Mouse (Mus musculus) thymus, adult 2 months (tissue): ENCODE data around the gene Rassf10.

Experiments
- CTCF ChIP-seq: fragments of 200-500 bp; IDR thresholded peaks from 2 replicates; pipeline ENCODE4 v1.5.1; 2012; ENCODE audit warnings: mild to moderate bottlenecking, control low read depth, low read length, moderate library complexity, borderline replicate concordance; ENCODE audit not compliant: control insufficient read depth, poor library complexity, insufficient read depth; ENCODE audit errors: extremely low read depth
- POLR2A ChIP-seq: fragments of 200-500 bp; IDR thresholded peaks from 2 replicates; pipeline ENCODE4 v1.6.1; 2012; ENCODE audit warnings: mild to moderate bottlenecking, low read length, control low read depth, moderate library complexity; ENCODE audit not compliant: control insufficient read depth, poor library complexity, insufficient read depth; ENCODE audit errors: extremely low read depth

GRCm38 (mm10) chr7:112984704-112985577, 31.2 kb downstream of the Rassf10 start:
- no peak for TF ChIP-seq CTCF
- no peak for TF ChIP-seq POLR2A
